Mouse (Mus musculus) liver, postnatal 0 days (tissue): ENCODE measurements around the gene 4933428G20Rik. TPM values are rescaled to one million over a fixed set of nuclear protein-coding genes. Genes with fewer than 3 reads are reported as not detected.

Experiments used
- ATAC-seq: fragments of 200-750 bp; cut with Nextera tagmentation; 2 replicates; pipeline ENCODE4 v1.8.0; 2017; ENCODE audit warnings: mild to moderate bottlenecking, moderate library complexity
- DNase-seq: peaks from one replicate; pipeline ENCODE4 v3.0.0-alpha.2; 2016
- H3K27ac ChIP-seq: fragments of 300-500 bp; sonication (generic); 2 replicates; pipeline ENCODE4 v1.5.1; 2014; ENCODE audit warnings: antibody characterized with exemption, moderate library complexity, mild to moderate bottlenecking, low read depth
- H3K27me3 ChIP-seq: fragments of 300-500 bp; sonication (generic); 2 replicates; pipeline ENCODE4 v1.6.1; 2014; ENCODE audit warnings: low read length, control low read depth, mixed read lengths; ENCODE audit not compliant: insufficient read depth
- H3K36me3 ChIP-seq: fragments of 300-500 bp; sonication (generic); replicated peaks from 2 replicates; pipeline ENCODE4 v1.6.1; 2014; ENCODE audit warnings: mild to moderate bottlenecking, control low read depth, low read length, moderate library complexity, mixed read lengths; ENCODE audit not compliant: insufficient read depth
- H3K4me1 ChIP-seq: fragments of 300-500 bp; sonication (generic); 2 replicates; pipeline ENCODE4 v1.6.1; 2014; ENCODE audit warnings: antibody characterized with exemption, mild to moderate bottlenecking, control low read depth; ENCODE audit not compliant: insufficient read depth
- H3K4me2 ChIP-seq: fragments of 300-500 bp; sonication (generic); 2 replicates; pipeline ENCODE4 v1.6.1; 2014; ENCODE audit warnings: low read depth, mild to moderate bottlenecking, low read length, moderate library complexity, mixed read lengths
- H3K4me3 ChIP-seq: fragments of 300-500 bp; sonication (generic); 2 replicates; pipeline ENCODE4 v1.5.1; 2014; ENCODE audit warnings: low read depth, low read length
- H3K9ac ChIP-seq: fragments of 300-500 bp; sonication (generic); replicated peaks from 2 replicates; pipeline ENCODE4 v1.6.1; 2014; ENCODE audit warnings: mild to moderate bottlenecking, moderate library complexity
- H3K9me3 ChIP-seq: fragments of 300-500 bp; sonication (generic); 2 replicates; pipeline ENCODE4 v1.6.1; 2016; ENCODE audit warnings: mild to moderate bottlenecking, control low read depth, low read length, mixed read lengths
- CTCF ChIP-seq: sonication (generic); IDR thresholded peaks from 2 replicates; pipeline ENCODE4 v1.5.1; 2016; ENCODE audit warnings: antibody characterized with exemption, low read depth
- EP300 ChIP-seq: IDR thresholded peaks from 2 replicates; pipeline ENCODE4 v1.6.1; 2016; ENCODE audit warnings: antibody characterized with exemption, low read depth, mild to moderate bottlenecking
- WGBS: fragments of 180-500 bp; shearing (Covaris S2); extraction: QIAGEN DNeasy Blood & Tissue Kit; methylation state at CpG from one replicate; pipeline ENCODE4 v1.1.7; 2014; ENCODE audit not compliant: insufficient replicate concordance; 5-methylcytosine and 5-hydroxymethylcytosine counted together
- polyA plus RNA-seq: library from polyadenylated mRNA; unstranded; fragments of >200 nt; fragmentation: Nextera tagmentation; extraction: Ambion mirVana; gene quantifications from 2 replicates; pipeline ENCODE4 v1.2.1, GENCODE M21; 2015

4933428G20Rik gene
- polyA plus RNA-seq, 1 experiment from 2014 or later, result 0.25 TPM

GRCm38 (mm10) chr11:97450305-97450922 lies 49.7 kb downstream of the 4933428G20Rik start:
- Histone ChIP-seq H3K9me3 (no peaks in the 10 kb centered on the region), H3K36me3 (peaks cover 90% of the 10 kb centered on the region), H3K4me2 (peak overlapping the region; percentile 62), H3K27ac (peak overlapping the region; percentile 61; the same call in 1 of the 2 replicates), H3K9ac (peak overlapping the region; percentile 48), H3K4me1 (peaks cover 38% of the 10 kb centered on the region), H3K27me3 (no peaks in the 10 kb centered on the region), H3K4me3 (no peak overlapping the region)
- no peak for TF ChIP-seq EP300
- no peak for TF ChIP-seq CTCF
- 66% methylated on average over 10 of the region's 10 CpGs for WGBS
- ATAC-seq (no peak), DNase-seq (no peak)

GRCm38 (mm10) chr11:97449601-97450293 lies 50.4 kb downstream of the 4933428G20Rik start:
- Histone ChIP-seq H3K27me3 (no peaks in the 10 kb centered on the region), H3K36me3 (peaks cover 91% of the 10 kb centered on the region), H3K4me3 (no peak overlapping the region), H3K4me2 (peak overlapping the region; percentile 62), H3K4me1 (peaks cover 45% of the 10 kb centered on the region), H3K9ac (peak overlapping the region; percentile 48), H3K27ac (peak overlapping the region; percentile 61), H3K9me3 (no peaks in the 10 kb centered on the region)
- ATAC-seq (no peak; the same call in 1 of the 2 replicates), DNase-seq (peak; percentile 66)
- TF ChIP-seq EP300 (no peak), CTCF (no peak)
- 40% methylated on average over 15 of the region's 15 CpGs for WGBS

DNA sequence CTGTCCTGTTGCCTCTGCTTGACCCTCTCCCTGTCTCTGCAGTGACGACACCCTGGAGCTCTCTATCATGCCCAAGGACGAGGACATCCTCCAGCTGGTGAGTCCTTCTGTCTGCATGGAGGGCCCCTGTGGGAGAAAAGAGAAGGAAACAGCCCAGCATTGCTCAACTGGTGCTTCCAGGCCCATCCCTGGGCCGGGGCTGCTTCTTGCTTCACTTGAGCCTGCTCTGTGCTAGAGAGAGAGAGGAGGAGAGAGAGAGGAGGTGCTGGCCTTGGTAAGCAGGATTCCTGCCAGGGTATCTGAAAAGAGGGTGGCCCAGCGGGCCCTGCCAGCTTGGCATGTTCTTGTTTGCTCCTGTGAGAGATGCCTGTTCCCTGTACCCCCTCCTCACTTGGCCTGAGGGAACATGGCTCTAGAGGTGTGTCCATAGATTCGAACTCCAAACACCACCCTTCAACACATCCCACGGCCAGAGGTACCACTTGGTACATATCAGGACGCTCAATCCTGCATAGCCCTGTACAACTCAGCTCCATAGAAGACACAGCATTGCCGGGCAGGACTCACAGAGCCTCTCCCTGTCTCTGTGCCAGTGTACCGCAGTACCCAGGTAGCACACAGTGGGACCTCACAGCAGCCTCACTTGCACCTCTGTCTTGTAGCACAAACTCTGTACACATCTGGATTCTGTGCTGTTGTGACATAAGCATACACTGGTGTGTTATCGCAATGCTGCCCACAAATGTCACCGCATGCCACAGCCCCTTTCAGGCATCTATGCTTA lies 51.3 kb downstream of the 4933428G20Rik start:
- Histone ChIP-seq H3K4me1 (peaks cover 54% of the 10 kb centered on the region), H3K4me3 (no peak overlapping the region), H3K9ac (no peak overlapping the region), H3K36me3 (peaks cover 94% of the 10 kb centered on the region), H3K27me3 (no peaks in the 10 kb centered on the region), H3K27ac (peak overlapping the region; percentile 66; the same call in 1 of the 2 replicates), H3K9me3 (no peaks in the 10 kb centered on the region), H3K4me2 (no peak overlapping the region)
- ATAC-seq (no peak), DNase-seq (no peak)
- 79% methylated on average over 11 of the region's 11 CpGs for WGBS
- TF ChIP-seq EP300 (no peak), CTCF (no peak)

GRCm38 (mm10) chr11:97447979-97448378 lies 52.2 kb downstream of the 4933428G20Rik start:
- H3K27ac ChIP-seq, result no peak overlapping the region

DNA sequence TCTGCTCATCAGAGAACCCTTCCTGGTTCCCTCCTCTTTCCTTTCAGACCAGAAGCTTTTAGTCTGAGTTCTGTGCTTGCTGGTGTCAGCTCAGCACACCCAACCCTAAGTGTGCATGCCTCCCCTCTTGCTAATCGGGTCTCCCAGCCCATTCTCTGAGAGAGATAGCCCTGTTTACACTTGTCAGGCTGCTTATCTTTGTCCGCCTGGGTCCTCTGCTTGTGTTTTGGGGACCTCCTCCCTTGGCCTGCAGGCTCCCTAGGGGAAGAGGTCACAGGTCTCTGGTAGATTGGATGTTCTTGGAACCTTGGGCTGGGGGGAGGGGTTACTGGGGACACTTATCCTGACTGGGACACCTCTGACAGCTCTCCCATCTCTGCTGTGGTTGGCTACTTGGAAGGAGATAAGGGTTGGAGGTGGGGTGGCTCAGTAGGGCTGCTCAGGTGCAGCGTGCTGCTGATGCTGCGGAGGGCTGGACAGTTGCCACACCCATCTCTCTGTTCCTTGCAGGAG lies 54.1 kb downstream of the 4933428G20Rik start:
- no peaks in the 10 kb centered on the region for H3K27me3 ChIP-seq
- peak; percentile 88 for ATAC-seq
- H3K4me2 ChIP-seq, result peak overlapping the region; percentile 68
- peak; percentile 75 for DNase-seq
- peaks cover 71% of the 10 kb centered on the region for H3K36me3 ChIP-seq
- H3K4me1 ChIP-seq, result peaks cover 69% of the 10 kb centered on the region
- 29% methylated on average over 4 of the region's 4 CpGs for WGBS
- peak overlapping the region; percentile 27 for H3K9ac ChIP-seq
- H3K27ac ChIP-seq, result peak overlapping the region; percentile 76
- peak overlapping the region; percentile 25 for H3K4me3 ChIP-seq
- no peaks in the 10 kb centered on the region for H3K9me3 ChIP-seq
- peak; percentile 98 for TF ChIP-seq EP300
- no peak for TF ChIP-seq CTCF

More at GRCm38 (mm10) chr11:97447979-97448378, 52.2 kb downstream of the 4933428G20Rik start:
- no peak overlapping the region for H3K4me3 ChIP-seq
- no peak for TF ChIP-seq CTCF
- TF ChIP-seq EP300, result no peak
- peaks cover 58% of the 10 kb centered on the region for H3K4me1 ChIP-seq
- no peak overlapping the region for H3K9ac ChIP-seq
- H3K9me3 ChIP-seq, result no peaks in the 10 kb centered on the region
- WGBS, result 85% methylated on average over 7 of the region's 7 CpGs
- no peak overlapping the region for H3K4me2 ChIP-seq
- ATAC-seq, result no peak
- H3K27me3 ChIP-seq, result no peaks in the 10 kb centered on the region
- H3K36me3 ChIP-seq, result peaks cover 88% of the 10 kb centered on the region
- no peak for DNase-seq
